Mouse (Mus musculus): Measurements from ENCODE around the gene Agt.
A peak's percentile ranks its signal among the peaks of the same experiment; 100 is the strongest.

Gene Agt

GRCm38 (mm10) chr8:124555113-124555750, 14.3 kb downstream of the Agt start:
- no peak for DNase-seq (ENCODE audit: low spot score)

GRCm38 (mm10) chr8:124551011-124551661, 18.4 kb downstream of the Agt start:
- no peak for DNase-seq (ENCODE audit: low spot score)

GRCm38 (mm10) chr8:124548187-124548586, 21.3 kb downstream of the Agt start:
- DNase-seq (ENCODE audit: low spot score) = no peak

GRCm38 (mm10) chr8:124547269-124547668, 22.2 kb downstream of the Agt start:
- no peak for DNase-seq (ENCODE audit: low spot score)

- no peak for DNase-seq (ENCODE audit: low spot score)
These were observed 22.7 kb downstream of the Agt start for GRCm38 (mm10) chr8:124546815-124547214.

GRCm38 (mm10) chr8:124546371-124546770, 23.1 kb downstream of the Agt start:
- DNase-seq (ENCODE audit: low spot score) = no peak

- no peak for DNase-seq (ENCODE audit: low spot score)
These were observed 26.2 kb downstream of the Agt start for GRCm38 (mm10) chr8:124543272-124543671.

GRCm38 (mm10) chr8:124542001-124542400, 27.5 kb downstream of the Agt start:
- DNase-seq (ENCODE audit: low spot score) = no peak

- DNase-seq (ENCODE audit: low spot score) = no peak
These were observed 28.6 kb downstream of the Agt start for GRCm38 (mm10) chr8:124540906-124541305.

GRCm38 (mm10) chr8:124535451-124535850, 34.1 kb downstream of the Agt start:
- no peak for DNase-seq (ENCODE audit: low spot score)

GRCm38 (mm10) chr8:124532626-124533025, 36.9 kb downstream of the Agt start:
- DNase-seq (ENCODE audit: low spot score) = no peak

GRCm38 (mm10) chr8:124530996-124531395, 38.5 kb downstream of the Agt start:
- DNase-seq (ENCODE audit: low spot score) = no peak

GRCm38 (mm10) chr8:124530556-124530955, 39.0 kb downstream of the Agt start:
- no peak for DNase-seq (ENCODE audit: low spot score)

- no peak for DNase-seq (ENCODE audit: low spot score)
These were observed 39.4 kb downstream of the Agt start for GRCm38 (mm10) chr8:124530076-124530475.

GRCm38 (mm10) chr8:124526261-124526660, 43.2 kb downstream of the Agt start:
- DNase-seq (ENCODE audit: low spot score) = peak; percentile 28

- no peak for DNase-seq (ENCODE audit: low spot score)
These were observed 47.6 kb downstream of the Agt start for GRCm38 (mm10) chr8:124521946-124522345.

GRCm38 (mm10) chr8:124520249-124521080, 49.0 kb downstream of the Agt start, which contains the start of gene Cog2:
Gene Cog2 (plus strand): TSS chr8:124520767.
- peak; percentile 90 for DNase-seq (ENCODE audit: low spot score)

- DNase-seq (ENCODE audit: low spot score) = no peak
These were observed 52.4 kb downstream of the Agt start for GRCm38 (mm10) chr8:124517142-124517541.

- DNase-seq (ENCODE audit: low spot score) = no peak
These were observed 53.0 kb downstream of the Agt start for GRCm38 (mm10) chr8:124516525-124516924.

- DNase-seq (ENCODE audit: low spot score) = no peak
These were observed 53.5 kb downstream of the Agt start for GRCm38 (mm10) chr8:124516039-124516438.

- DNase-seq (ENCODE audit: low spot score) = no peak
These were observed 60.4 kb downstream of the Agt start for GRCm38 (mm10) chr8:124509156-124509555.

- no peak for DNase-seq (ENCODE audit: low spot score)
These were observed 61.2 kb downstream of the Agt start for GRCm38 (mm10) chr8:124508321-124508695.
